Mouse (Mus musculus): ENCODE measurements around the gene Mgat4e. TPM values are rescaled to one million over a fixed set of nuclear protein-coding genes. Genes with fewer than 3 reads are reported as not detected.

The Mgat4e gene
- total RNA-seq, 2 experiments from 2014 or later: not detected

DNA sequence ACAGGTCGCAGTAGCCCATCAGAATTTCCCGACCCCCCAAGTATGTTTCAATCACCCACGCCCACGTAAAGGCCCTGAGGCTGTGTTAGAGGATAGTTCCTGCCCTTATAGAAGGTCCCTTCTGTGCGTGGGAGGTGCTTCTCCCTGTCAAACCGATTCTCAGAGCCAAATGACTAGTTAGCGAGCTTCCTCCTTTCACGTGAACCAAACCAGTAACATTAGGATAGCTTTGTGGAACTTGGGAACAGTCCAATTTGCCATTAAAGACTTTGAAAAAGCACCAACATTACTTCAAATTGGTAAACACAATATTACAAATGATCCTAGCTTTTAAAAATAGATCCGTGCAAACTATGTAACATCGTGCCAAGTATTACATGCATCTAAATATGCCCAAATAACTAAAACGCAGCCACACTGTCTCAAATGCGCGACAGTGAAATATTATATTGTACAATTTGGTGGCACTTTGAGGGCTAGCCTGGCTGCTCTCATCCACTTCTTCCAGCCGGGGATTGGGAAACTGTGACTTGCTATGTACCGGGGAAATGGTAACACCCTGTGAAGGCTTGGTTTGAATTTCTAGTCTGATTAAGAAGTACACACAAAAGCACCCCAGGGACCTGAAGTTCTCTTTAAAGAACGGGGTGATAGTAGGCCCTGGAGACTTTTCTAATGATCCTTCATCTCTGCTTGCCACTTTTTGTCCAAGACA is 35.4 kb downstream of the Mgat4e start:
- DNase-seq (ENCODE audit: low spot score in 2 of 2): no peak

DNA sequence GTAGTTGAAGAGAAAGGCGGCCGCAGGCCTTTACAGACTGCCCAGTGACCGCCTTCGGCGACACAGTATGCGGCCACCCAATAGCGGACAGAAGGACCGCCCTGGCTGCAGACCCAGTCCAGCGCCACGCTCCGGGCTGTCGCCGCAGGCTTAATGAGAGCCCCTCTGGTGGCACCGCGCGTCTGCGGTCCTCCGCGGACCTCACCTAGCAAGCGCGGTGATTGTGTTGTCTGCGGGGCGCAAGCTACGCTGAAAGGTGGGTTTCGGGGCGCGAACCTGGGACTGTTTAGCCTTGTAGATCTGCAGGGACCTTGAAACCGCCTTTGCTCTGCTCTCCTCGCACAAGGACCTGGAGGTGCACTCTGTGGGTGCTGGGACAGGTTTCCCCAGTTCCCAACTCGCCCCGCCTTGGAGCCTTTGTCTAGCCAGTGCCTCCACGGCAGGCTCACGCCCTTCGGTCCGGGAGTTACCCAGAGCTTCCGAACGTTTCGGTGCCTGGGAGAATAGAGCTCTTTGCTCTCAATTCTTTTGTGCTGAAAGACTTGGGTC is 36.1 kb downstream of the Mgat4e start:
- peak in 1 of 2 experiments; percentile 13 for DNase-seq (ENCODE audit: low spot score in 2 of 2)

DNA sequence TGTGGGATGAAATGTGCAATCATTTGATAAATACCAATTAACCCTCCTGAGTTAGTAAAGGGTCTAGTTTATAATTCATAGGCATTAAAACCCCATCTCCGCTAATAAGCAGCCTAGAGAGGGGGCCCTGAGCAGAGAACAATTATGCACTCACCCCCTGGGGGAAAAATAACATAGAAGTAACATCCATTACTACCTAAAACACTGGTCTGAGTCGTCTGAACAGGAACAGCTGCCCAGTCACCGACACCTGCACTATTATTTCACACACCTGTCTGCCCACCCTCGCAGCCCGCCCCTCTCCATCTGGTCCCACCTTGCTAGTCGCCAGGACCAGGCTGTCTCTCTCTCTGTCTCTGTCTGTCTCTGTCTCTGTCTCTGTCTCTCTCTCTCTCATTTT is 36.9 kb downstream of the Mgat4e start:
- DNase-seq (ENCODE audit: low spot score in 2 of 2): no peak

DNA sequence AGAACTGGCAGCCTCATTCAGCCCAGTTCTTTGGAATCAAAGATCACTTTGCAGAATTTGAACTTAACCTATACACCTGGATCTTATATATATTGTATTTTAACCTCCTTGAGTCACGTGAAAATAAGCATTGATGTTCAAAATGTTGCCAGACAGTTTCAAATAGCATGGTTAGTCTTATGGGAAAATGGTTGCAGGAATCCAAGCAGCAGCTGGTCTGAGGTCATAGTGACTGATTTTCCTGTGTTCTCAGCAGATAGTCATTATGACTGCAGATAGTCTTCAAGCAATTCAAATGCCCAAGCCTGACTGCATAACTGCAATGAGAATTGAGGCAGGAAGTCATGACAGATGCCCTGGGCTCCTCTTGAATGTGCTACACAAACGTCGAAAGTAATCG is 37.3 kb downstream of the Mgat4e start:
- DNase-seq (ENCODE audit: low spot score in 2 of 2): no peak

DNA sequence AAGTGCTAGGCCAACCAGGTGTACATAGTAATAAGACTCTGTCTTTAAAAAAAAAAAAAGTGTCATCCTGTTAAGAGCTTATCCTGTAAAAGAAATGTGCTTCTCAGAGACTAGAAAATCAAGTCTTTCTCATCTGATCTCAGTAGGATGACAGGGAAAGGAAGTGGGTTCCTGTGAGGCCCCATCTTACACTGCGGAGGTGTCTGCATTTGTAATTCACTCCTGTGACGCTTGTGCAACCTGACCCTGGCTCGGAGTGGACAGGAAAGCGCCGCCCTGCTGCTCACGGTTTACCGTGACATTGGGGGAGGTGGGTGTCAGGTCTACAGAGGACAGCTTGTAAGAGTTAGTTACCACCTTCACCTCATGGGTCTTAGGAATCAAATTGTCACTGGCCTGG is 39.5 kb downstream of the Mgat4e start:
- no peak for DNase-seq (ENCODE audit: low spot score in 2 of 2)

DNA sequence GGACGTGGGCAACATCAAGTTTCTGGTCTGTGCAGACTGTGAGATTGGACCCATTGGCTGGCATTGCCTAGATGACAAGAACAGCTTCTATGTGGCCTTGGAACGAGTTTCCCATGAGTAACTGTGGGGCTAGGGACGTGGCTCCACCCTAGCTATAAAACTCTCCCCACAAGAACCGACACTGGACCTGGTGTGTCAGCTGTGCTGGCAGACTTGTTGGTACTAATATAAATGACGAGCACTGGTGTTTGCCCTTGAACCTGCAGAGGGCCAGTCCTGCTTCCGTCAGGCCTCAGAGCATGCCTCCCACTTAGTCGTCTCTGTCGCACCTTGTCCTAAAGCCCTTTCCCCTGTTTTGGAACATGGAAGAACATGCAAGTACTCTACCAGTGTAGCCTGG is 43.3 kb downstream of the Mgat4e start:
- no peak for DNase-seq (ENCODE audit: low spot score in 2 of 2)

DNA sequence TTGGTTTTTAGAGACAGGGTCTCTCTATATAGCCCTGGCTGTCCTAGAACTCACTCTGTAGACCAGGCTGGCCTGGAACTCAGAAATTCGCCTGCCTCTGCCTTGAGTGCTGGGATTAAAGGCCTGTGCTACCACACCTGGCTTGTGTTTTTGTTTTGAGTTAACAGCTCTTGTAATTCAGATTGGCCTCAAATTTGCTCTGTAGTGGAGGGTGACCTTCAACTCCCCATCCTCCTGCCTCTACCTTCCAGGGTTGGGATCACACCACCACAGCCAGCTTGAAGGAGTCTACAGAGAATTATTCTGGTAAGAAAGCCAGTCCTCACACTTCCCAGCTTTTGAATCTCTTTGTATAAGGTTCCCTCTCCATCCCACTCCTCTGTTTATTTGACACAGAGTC is 48.6 kb downstream of the Mgat4e start:
- DNase-seq (ENCODE audit: low spot score in 2 of 2): no peak

DNA sequence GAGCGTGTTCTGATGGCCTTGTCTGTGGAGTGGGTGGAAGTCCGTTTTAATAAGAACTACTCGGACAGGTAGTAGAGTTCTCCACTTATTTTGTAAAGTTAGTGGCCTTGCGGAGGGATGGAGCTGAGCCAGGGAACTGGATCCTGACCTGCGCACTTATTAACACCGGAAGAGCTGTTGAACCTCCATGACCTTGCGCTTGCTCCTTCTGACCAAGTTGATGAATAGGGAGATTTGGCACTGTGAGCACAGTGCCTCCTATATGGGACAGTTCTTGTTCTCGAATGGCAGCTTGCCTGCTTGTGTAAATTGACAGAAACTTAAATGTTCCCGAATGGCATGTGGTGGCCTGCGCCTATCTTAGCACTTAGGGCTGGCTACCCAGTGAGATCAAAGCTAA is 53.5 kb downstream of the Mgat4e start:
- DNase-seq (ENCODE audit: low spot score in 2 of 2): no peak

DNA sequence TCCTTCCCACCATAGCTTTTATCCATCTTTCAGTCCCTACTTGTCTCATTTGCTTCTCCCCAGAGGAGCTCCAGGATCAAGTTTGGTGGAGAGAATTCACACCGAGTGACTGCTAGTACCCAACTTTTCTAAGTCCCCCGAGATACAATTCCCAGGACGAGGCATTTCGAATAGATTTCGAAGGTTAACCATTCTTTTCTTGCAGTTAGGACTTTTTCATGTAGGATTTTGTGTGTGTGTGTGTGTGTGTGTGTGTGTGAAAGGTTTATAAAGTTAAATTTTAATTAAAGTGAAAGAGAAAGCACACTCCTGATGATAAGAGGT is 54.3 kb downstream of the Mgat4e start:
- no peak for DNase-seq (ENCODE audit: low spot score in 2 of 2)

DNA sequence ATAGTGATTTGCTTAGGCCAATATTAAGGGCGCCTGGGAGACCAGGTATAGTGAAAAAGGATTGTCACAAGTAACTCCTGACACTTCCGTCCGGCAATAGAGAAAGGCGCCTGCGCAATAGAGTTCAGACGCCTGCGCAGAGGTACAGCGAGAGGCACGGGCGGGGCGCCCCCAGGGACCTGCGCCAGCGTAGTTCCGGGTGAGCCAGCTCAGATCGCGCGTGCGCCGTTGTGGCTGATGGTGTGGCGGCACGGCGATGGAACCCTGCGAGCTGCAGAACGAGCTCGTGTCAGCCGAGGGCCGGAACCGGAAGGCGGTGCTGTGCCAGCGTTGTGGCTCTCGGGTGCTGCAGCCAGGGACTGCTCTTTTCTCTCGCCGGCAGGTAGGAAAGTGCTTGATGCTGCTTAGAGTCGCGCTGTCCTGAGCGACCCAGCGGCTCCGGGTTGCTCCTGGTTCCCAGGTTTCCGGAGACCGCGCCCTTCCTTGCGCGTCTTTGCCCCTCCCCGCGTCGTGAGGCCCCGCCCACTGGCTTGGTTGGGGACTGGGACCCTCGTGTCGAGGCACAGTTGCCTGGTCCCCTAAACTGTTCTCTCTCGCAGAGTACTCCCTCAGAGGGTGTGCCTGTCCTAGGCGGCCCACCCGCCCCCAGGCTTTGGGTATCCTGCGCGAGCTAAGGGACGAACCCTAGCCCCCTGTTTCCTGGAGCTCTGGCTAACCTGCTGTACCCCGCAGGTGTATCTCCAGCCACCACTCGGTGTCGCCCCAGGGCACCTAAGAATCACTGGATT is 54.9 kb downstream of the Mgat4e start, which contains the start of gene Rabif:
Gene Rabif, plus strand, starts transcription at position 221 of the 788 bp plus-strand sequence.
- DNase-seq (ENCODE audit: low spot score in 2 of 2): peak; percentile 98 to 99

DNA sequence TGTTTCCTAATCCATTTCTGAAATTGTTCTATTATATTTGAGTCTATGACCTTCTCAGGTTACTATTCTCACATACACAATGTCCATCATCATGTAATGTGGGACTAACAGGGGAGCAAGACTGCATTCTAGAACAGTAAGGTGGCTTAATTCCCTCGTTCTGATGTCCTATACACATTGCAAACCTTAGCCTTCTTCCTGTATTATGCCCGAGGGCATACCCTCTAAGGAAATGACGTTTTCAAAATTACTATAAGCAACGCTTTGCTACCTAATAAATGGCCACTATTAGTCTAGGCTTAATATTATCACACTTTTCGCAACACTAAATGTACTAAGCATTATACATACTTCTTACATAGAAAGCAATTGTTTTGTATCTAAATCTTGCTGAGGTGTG is 55.5 kb downstream of the Mgat4e start:
- DNase-seq (ENCODE audit: low spot score in 2 of 2): no peak

DNA sequence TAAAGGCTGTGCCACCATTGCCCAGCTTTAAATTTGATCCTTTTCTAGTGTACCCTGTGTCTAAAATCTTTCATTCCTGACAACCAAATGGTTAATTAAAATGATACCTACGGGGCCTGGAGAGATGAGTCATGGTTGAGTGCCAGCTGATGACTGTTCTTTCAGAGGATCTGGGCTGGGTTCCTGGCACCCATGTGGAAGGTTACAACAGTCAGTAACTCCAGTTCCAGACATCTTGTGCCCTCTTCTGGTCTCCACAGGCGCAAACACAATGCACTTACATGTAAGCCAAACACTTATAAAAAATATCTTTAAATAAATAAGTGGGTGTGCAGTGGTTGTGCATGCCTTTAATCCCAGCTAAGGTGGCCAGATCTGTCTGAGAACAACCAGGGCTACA is 56.0 kb downstream of the Mgat4e start:
- DNase-seq (ENCODE audit: low spot score in 2 of 2): no peak

DNA sequence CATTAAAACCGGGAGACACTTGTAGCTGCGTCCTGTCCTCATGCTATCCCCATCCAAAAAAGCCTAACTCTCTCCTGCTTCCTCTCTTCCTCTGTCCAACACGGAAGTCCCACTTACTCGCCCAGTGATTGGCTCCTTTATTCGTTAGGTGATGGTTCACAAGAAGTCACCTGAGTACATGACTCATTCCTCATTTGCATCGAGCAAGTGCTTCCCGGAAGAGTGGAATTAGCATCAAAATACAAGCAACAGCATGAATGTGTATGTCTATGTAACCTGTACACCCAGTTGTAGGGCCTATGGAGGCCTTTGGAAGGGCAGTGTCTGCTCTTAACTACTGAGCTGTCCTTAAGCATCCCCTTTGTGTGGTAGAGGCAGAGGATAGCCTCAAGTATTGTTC is 57.2 kb downstream of the Mgat4e start:
- DNase-seq (ENCODE audit: low spot score in 2 of 2): no peak

Other genes with a start within 250 kb of the Mgat4e start
- 10 to 100 TPM; 84.9 to 97.0 TPM for gene Ppfia4, start 216.8 kb downstream of the Mgat4e start, total RNA-seq (2021)
- gene Tmem183a, start 187.7 kb downstream of the Mgat4e start, total RNA-seq (2021): 100 to 1,000 TPM in 1 of 2 experiments, 10 to 100 TPM in 1; 96.2 to 104 TPM
- gene 4933406M09Rik, start 163.7 kb downstream of the Mgat4e start, total RNA-seq (2021): not detected
- gene Cyb5r1, start 144.1 kb downstream of the Mgat4e start, total RNA-seq (2021): 10 to 100 TPM; 23.6 to 30.5 TPM
- 10 to 100 TPM; 60.6 to 63.8 TPM for gene Adipor1, start 134.3 kb downstream of the Mgat4e start, total RNA-seq (2021)
- gene Klhl12, start 94.2 kb downstream of the Mgat4e start, total RNA-seq (2021): 10 to 100 TPM; 37.7 to 39.5 TPM
- 10 to 100 TPM; 28.9 to 33.9 TPM for gene Rabif, start 55.0 kb downstream of the Mgat4e start, total RNA-seq (2021)
- gene Kdm5b, start 10.5 kb upstream of the Mgat4e start, total RNA-seq (2021): 10 to 100 TPM; 74.6 to 75.4 TPM
- gene Syt2, start 97.0 kb upstream of the Mgat4e start, total RNA-seq (2021): 10 to 100 TPM; 14.2 to 14.5 TPM

Data from layer of hippocampus, postnatal 10 days (tissue).